23 mouse cellular contexts compared by ENCODE assay signal in the genomic region with DNA sequence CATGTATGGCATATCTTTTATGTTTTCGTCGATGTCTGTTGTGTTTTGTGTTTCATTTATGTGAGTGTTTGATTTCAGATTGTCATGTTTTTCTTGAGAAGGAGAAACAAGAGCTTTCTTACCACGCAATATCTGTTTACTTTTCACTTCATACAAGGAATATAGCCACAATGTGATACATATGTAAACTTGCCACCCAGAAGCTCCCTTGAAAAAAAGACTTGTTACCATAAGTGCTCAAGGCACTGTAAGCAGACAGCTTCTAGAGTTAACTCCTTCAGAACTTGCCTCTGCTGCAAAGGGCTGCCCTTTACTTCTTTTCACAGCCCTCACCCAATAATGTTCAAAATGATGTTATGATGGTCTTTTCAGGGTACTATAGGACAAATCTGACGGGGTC. TPM values are rescaled to one million over a fixed set of nuclear protein-coding genes. Genes with fewer than 3 reads are reported as not detected.
"Had no signal": no experiment of that assay in that cellular context is flagged by ENCODE, and none has a peak within 500 bp of the region (broad histone marks: within the 10 kb centered on the region; RNA-seq: fewer than 3 reads in every experiment).

No protein-coding gene starts in this region.

- H3K4me3 ChIP-seq: neural tube, embryonic 13.5 days; neural tube, embryonic 15.5 days; stomach, embryonic 15.5 days had no signal

- H3K9ac ChIP-seq: neural tube, embryonic 13.5 days; neural tube, embryonic 15.5 days; stomach, embryonic 15.5 days had no signal

- H3K27me3 ChIP-seq: neural tube, embryonic 13.5 days; neural tube, embryonic 15.5 days; stomach, embryonic 15.5 days had no signal

- H3K4me1 ChIP-seq: neural tube, embryonic 13.5 days; neural tube, embryonic 15.5 days; stomach, embryonic 15.5 days had no signal

- H3K36me3 ChIP-seq: neural tube, embryonic 13.5 days; neural tube, embryonic 15.5 days; stomach, embryonic 15.5 days had no signal

- H3K27ac ChIP-seq: neural tube, embryonic 13.5 days; neural tube, embryonic 15.5 days; stomach, embryonic 15.5 days; stomach, postnatal 0 days had no signal

- DNase-seq: retina, postnatal 1 day; right cerebral cortex, adult 18-20 months; right cerebral cortex, postnatal 14 days; right cerebral cortex, postnatal 25 days; right cerebral cortex, postnatal 4 days; spleen, adult 18-20 months; thymus, adult 18-20 months; thymus, adult 2 months; thymus, postnatal 14 days; thymus, postnatal 25 days; thymus, postnatal 36 days; thymus, postnatal 4 days had no signal

- H3K4me2 ChIP-seq: neural tube, embryonic 13.5 days; neural tube, embryonic 15.5 days; stomach, embryonic 15.5 days had no signal

- H3K9me3 ChIP-seq: neural tube, embryonic 13.5 days; neural tube, embryonic 15.5 days; stomach, embryonic 15.5 days had no signal

RNA-seq across cellular contexts. Expression of gene Smim9, which starts 15.2 kb away (rescaled TPM):
- polyA plus RNA-seq: neural tube, embryonic 13.5 days; neural tube, embryonic 14.5 days; neural tube, embryonic 15.5 days; small intestine, adult 2 months; spleen, adult 2 months; stomach, embryonic 14.5 days; stomach, embryonic 15.5 days; stomach, embryonic 16.5 days; stomach, postnatal 0 days; thymus, adult 2 months; thymus, postnatal 0 days; urinary bladder, adult 2 months had no signal
